Mouse (Mus musculus) hindbrain, embryonic 16.5 days (tissue): ENCODE data around the gene Ifna2. TPM values are rescaled to one million over a fixed set of nuclear protein-coding genes. Genes with fewer than 3 reads are reported as not detected.

Experiments used
- ATAC-seq: fragments of 200-750 bp; cut with Nextera tagmentation; 2 replicates; pipeline ENCODE4 v1.8.0; 2017; ENCODE audit warnings: moderate TSS enrichment, moderate library complexity
- H3K27ac ChIP-seq: fragments of 300-500 bp; sonication (generic); 2 replicates; pipeline ENCODE4 v1.5.1; 2014; ENCODE audit warnings: low read depth, mild to moderate bottlenecking, control low read depth, low read length, moderate library complexity
- H3K27me3 ChIP-seq: fragments of 300-500 bp; sonication (generic); replicated peaks from 2 replicates; pipeline ENCODE4 v1.6.1; 2014; ENCODE audit warnings: low read length; ENCODE audit not compliant: control insufficient read depth, insufficient read depth
- H3K36me3 ChIP-seq: fragments of 300-500 bp; sonication (generic); 2 replicates; pipeline ENCODE4 v1.6.1; 2014; ENCODE audit warnings: mild to moderate bottlenecking, low read length, moderate library complexity, mixed read lengths; ENCODE audit not compliant: control insufficient read depth, insufficient read depth
- H3K4me1 ChIP-seq: fragments of 300-500 bp; sonication (generic); 2 replicates; pipeline ENCODE4 v1.6.1; 2014; ENCODE audit warnings: low read depth, low read length; ENCODE audit not compliant: control insufficient read depth, insufficient read depth
- H3K4me2 ChIP-seq: fragments of 300-500 bp; sonication (generic); 2 replicates; pipeline ENCODE4 v1.6.1; 2014; ENCODE audit warnings: mild to moderate bottlenecking, low read length, control low read depth, moderate library complexity
- H3K4me3 ChIP-seq: fragments of 300-500 bp; sonication (generic); 2 replicates; pipeline ENCODE4 v1.5.1; 2014; ENCODE audit warnings: mild to moderate bottlenecking, low read length, control low read depth, moderate library complexity
- H3K9ac ChIP-seq: fragments of 300-500 bp; sonication (generic); 2 replicates; pipeline ENCODE4 v1.6.1; 2014; ENCODE audit warnings: low read depth, mild to moderate bottlenecking, control low read depth, low read length, moderate library complexity
- H3K9me3 ChIP-seq: fragments of 300-500 bp; sonication (generic); 2 replicates; pipeline ENCODE4 v1.6.1; 2014; ENCODE audit warnings: mild to moderate bottlenecking, low read length, moderate library complexity; ENCODE audit not compliant: control insufficient read depth
- WGBS: fragments of 180-500 bp; shearing (Covaris S2); extraction: QIAGEN DNeasy Blood & Tissue Kit; methylation state at CpG from one replicate; pipeline ENCODE4 v1.1.7; 2014; 5-methylcytosine and 5-hydroxymethylcytosine counted together
- polyA plus RNA-seq: library from polyadenylated mRNA; unstranded; fragments of >200 nt; fragmentation: Nextera tagmentation; extraction: Ambion mirVana; gene quantifications from 2 replicates; pipeline ENCODE4 v1.2.1, GENCODE M21; 2015

Gene Ifna2
- not detected in 2 replicates for polyA plus RNA-seq

DNA sequence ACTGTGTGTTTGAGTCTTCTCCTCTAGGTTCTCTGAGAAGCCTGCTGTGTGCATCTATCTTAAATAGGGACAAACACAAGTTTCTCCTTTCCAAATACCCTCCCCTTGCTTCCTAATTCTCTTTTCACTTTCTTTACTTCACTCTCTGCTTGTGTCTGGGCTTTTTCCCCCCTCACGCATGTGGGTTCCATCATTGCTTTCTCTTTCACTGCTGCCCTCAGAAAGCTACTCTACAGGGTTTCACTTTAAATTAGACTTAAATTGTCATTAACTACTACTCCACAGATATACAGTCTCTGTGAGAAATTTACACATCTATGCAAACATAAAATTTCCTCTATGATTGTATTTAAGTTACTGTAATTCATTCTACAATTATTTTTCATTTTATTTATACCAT, at the start of gene Ifna2:
Ifna2 (minus strand) TSS at position 101 of the 400 bp plus-strand sequence.
- WGBS: 94% methylated on average over 1 of the region's 1 CpGs

DNA sequence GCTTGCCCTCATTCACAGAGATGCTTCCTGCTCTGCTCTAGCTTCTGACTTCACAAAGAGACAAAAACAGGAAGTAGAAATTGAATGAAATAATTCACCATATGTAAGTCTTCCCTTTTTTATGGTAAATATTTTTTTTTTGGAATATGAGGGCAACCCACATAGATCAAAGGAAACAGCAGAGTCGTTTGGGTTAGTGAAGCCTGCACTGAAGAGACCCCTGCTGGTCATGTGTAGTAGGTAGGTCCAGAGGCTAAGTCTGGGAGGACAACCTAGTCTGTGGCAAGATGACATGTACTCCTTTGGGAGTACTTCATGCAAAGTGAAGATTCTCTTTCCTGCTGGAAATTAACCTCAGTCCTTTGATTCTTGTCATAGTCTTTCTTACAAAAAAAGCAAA, 43.6 kb upstream of the Ifna2 start:
- H3K9ac ChIP-seq: no peak overlapping the region
- H3K36me3 ChIP-seq: no peaks in the 10 kb centered on the region
- no peak overlapping the region for H3K4me3 ChIP-seq
- no peaks in the 10 kb centered on the region for H3K27me3 ChIP-seq
- no peaks in the 10 kb centered on the region for H3K4me1 ChIP-seq
- 0% methylated on average over 1 of the region's 1 CpGs for WGBS
- H3K27ac ChIP-seq: no peak overlapping the region
- no peaks in the 10 kb centered on the region for H3K9me3 ChIP-seq
- H3K4me2 ChIP-seq: no peak overlapping the region
- ATAC-seq: no peak

More for the DNA sequence above, at the start of gene Ifna2:
- no peak within 1 kb of the TSS for H3K27ac ChIP-seq
- no peaks in the 10 kb centered on the region for H3K9me3 ChIP-seq
- no peak for ATAC-seq
- H3K27me3 ChIP-seq: no peaks in the 10 kb centered on the region
- H3K9ac ChIP-seq: no peak within 1 kb of the TSS
- H3K4me1 ChIP-seq: no peaks in the 10 kb centered on the region
- H3K36me3 ChIP-seq: no peaks in the 10 kb centered on the region
- H3K4me3 ChIP-seq: no peak within 1 kb of the TSS
- H3K4me2 ChIP-seq: no peak within 1 kb of the TSS

DNA sequence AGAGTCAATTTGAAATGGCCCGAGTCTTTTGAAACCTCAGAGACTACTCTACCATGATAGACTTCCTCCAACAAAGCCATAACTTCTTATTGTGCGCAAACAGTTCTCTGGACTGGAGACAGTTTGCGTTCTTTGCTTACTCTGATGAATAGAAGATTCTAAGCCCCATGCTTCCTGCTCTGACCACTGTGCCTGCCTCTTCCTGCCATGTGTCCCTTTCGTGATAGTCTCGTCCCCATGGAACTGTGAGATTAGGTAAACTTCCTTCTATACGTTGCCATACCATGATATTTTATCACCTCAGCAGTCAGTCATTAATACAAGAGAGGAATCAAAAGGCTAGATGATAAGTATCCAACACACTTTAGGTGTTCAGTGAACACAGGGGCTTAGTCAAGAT, 43.0 kb upstream of the Ifna2 start:
- Histone ChIP-seq H3K27me3 (no peaks in the 10 kb centered on the region), H3K4me3 (no peak overlapping the region), H3K36me3 (no peaks in the 10 kb centered on the region), H3K4me1 (no peaks in the 10 kb centered on the region), H3K9me3 (no peaks in the 10 kb centered on the region), H3K27ac (no peak overlapping the region), H3K4me2 (no peak overlapping the region), H3K9ac (no peak overlapping the region)
- WGBS: 92% methylated on average over 6 of the region's 6 CpGs
- no peak for ATAC-seq

DNA sequence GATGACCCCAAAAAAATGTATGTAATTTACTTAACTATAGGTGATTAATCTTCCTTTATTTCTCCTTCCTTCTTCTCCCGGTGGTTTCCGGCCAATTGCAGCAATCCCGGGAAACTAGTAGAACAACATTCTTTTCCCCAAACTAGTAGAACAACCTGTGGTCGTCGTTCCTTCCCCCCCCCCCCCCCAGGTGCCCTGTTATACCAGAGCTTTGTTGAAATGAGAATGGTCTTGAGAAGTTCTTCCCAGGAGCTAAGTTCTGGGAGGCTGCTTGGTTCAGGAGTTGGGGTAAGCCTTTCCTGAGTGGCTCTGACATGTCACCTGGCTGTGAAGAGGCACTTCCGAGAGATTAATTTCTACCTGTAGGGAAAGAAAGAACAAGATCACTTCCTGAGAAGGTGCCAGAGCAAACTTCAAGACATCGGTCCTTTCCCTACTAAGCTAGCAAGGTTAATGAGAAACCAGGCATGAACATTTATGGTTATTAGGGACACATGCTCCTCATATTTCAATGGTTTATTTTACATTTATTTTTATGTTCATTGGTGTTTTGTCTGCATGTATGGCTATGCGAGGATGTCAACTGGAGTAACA, 39.9 kb upstream of the Ifna2 start:
- peaks cover 7% of the 10 kb centered on the region for H3K36me3 ChIP-seq
- WGBS: 70% methylated on average over 8 of the region's 8 CpGs
- H3K27me3 ChIP-seq: no peaks in the 10 kb centered on the region

DNA sequence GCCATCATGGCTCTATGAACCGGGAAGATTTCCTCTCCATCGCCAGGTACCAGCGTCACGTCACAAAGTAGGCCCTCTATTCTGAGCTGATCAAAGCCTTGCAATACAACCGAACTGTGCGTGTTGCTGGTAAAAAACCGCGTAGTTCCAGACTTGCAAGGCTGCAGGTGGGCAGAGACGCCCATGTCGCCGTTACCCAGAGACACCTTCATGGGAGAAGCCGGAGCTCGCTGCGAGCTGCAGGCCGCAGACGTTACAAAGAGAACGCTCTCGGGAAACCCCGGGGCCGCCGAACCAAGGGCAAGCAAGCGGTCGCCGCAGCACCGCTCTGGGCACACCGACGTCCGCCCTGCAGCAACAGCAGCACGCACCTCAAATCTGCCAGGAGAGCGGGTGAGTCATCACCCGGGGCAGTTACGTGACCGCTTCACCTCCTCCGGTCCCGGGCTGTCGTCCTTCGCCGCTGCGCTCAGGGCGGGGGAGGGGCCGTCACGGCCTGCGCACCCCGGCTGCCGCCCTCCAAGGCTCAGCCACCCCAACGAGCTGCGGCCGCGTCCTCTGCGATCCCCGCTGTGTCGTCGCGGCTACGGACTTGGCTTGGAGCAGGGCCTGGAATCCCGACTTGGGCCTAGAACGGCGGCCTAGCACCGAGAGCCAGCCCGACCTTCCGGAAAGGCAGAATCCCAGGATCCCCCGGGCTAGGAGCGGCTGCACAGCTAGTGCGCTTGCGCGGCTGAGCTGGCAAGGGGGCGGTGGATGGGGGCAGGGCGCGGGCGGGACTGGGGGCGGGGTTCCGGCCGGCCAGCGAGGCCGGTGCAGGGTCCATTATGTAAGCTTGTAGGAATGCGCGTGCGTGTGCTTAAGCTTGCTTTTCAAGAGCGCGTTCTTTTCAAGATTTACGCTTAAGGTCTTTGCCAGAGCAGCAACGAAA, 38.3 kb upstream of the Ifna2 start, which contains the start of the genes Gm26566 and Klhl9:
Gm26566 (plus strand) TSS at position 15 of the 931 bp plus-strand sequence.
Klhl9 (minus strand) TSS at position 675 of the 931 bp plus-strand sequence.
- WGBS: under 1% methylated on average over 72 of the region's 82 CpGs
- peak within 1 kb of the TSS; percentile 80 for H3K9ac ChIP-seq
- H3K4me2 ChIP-seq: peak within 1 kb of the TSS; percentile 88
- peak; percentile 98 for ATAC-seq
- no peaks in the 10 kb centered on the region for H3K27me3 ChIP-seq
- peak within 1 kb of the TSS; percentile 87 for H3K27ac ChIP-seq
- H3K9me3 ChIP-seq: no peaks in the 10 kb centered on the region
- peak within 1 kb of the TSS; percentile 84 for H3K4me3 ChIP-seq
- peaks cover 26% of the 10 kb centered on the region for H3K4me1 ChIP-seq
- peaks cover 7% of the 10 kb centered on the region for H3K36me3 ChIP-seq

More for the DNA sequence above, 39.9 kb upstream of the Ifna2 start:
- no peak overlapping the region for H3K4me3 ChIP-seq
- H3K9me3 ChIP-seq: no peaks in the 10 kb centered on the region
- H3K27ac ChIP-seq: no peak overlapping the region
- H3K9ac ChIP-seq: no peak overlapping the region
- peaks cover 20% of the 10 kb centered on the region for H3K4me1 ChIP-seq
- no peak for ATAC-seq
- H3K4me2 ChIP-seq: no peak overlapping the region

DNA sequence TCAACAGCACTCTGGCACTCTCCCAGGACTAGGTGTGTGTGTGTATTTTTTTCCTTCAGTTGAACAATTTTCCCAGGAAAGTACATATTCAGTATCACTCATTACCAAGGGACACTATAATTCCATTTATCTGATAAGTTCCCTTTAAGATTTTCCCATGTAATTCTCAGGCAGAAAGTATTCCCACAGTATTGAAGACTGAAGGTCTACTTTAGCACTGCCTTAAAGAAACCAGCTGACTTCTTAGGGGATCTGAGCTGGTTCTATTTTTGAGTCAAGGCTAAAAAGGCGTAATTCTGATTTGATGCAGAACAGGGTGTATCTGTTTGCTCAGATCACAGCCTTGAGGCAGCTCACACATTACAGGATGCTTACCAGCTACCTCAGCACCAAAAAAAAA, 35.0 kb upstream of the Ifna2 start:
- peak overlapping the region; percentile 57 for H3K4me2 ChIP-seq
- no peaks in the 10 kb centered on the region for H3K9me3 ChIP-seq
- peak overlapping the region; percentile 25 for H3K4me3 ChIP-seq
- WGBS: 65% methylated on average over 1 of the region's 1 CpGs
- no peak for ATAC-seq
- no peak overlapping the region for H3K9ac ChIP-seq
- no peak overlapping the region for H3K27ac ChIP-seq
- peaks cover 10% of the 10 kb centered on the region for H3K36me3 ChIP-seq
- H3K4me1 ChIP-seq: peaks cover 26% of the 10 kb centered on the region
- no peaks in the 10 kb centered on the region for H3K27me3 ChIP-seq

DNA sequence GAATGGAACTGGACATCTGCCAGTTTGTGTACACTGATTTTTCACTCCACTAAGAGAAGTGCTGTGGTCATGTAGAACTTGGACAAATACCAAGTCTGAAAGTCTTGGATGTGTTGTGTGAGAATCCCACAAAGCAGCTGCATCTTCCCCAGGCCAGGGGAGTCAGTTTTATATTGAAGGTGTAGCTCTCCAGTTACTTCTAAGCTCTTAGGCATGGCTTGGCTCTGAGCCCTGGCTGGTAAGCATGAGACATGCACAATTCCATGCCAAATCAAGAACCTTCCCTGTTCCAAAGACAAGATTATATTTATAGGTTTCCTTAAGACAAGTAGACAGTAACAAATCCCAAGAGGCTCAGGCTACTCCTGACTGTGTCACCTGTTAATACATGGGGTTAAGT, 31.3 kb upstream of the Ifna2 start:
- Histone ChIP-seq H3K9me3 (no peaks in the 10 kb centered on the region), H3K9ac (no peak overlapping the region), H3K4me2 (no peak overlapping the region), H3K27ac (no peak overlapping the region), H3K4me3 (no peak overlapping the region), H3K27me3 (no peaks in the 10 kb centered on the region), H3K4me1 (peaks cover 13% of the 10 kb centered on the region), H3K36me3 (peaks cover 4% of the 10 kb centered on the region)
- ATAC-seq: no peak

DNA sequence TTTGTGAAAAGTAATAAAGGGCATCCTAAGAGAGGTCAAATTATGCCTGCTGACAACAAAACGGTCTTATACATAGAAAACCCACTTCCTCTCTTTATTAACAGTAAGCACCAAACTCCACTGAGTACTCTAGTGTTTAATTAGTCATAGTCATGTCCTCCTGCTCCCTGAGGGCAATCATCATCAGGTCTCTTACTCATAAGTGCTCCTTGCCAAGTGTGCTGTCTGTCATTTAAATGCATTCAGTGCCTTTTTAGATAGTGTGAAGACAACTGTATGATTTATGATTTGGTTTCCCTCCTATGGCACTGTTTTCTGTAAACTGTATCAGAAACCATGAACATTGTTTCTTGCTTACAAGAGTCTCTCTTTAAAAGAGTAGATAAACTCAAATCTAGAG, 30.6 kb upstream of the Ifna2 start:
- no peak overlapping the region for H3K9ac ChIP-seq
- no peak overlapping the region for H3K4me3 ChIP-seq
- no peak overlapping the region for H3K4me2 ChIP-seq
- peaks cover 11% of the 10 kb centered on the region for H3K4me1 ChIP-seq
- peaks cover 6% of the 10 kb centered on the region for H3K36me3 ChIP-seq
- no peak for ATAC-seq
- no peaks in the 10 kb centered on the region for H3K9me3 ChIP-seq
- no peaks in the 10 kb centered on the region for H3K27me3 ChIP-seq
- no peak overlapping the region for H3K27ac ChIP-seq
- WGBS: 85% methylated on average over 1 of the region's 1 CpGs

DNA sequence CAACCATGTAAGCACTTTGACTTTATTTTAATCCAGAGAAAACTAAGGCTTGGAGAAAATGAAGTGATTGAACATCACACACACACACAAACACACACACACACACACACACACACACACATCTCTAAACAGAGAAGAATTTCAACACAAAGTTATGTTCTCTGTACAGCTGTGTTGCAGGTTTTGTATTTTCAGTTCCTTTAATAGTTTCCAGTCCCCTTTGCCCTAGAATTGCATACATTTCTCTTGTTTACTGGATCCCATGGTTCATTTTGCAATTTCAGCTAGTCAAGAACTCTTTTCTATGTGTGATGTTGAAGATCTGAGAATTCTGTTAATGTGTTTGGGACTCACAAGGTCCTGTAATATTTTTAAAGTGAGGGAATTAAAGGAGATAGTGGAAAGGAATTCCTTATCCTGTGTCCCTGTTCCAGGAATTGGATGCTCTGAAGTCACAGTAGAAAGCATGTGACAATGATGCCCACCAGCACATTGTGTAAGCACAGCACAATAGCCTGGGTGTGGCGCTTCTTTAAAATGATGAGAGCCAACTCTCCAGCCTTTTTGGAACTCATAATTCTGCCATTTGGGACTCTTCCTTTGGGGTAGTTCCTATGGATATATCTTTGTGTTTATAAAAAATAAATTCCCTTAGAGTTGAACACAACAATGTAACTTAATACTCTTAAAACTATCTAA, 23.6 kb upstream of the Ifna2 start:
- no peak overlapping the region for H3K27ac ChIP-seq
- H3K4me3 ChIP-seq: no peak overlapping the region
- H3K4me2 ChIP-seq: no peak overlapping the region
- H3K27me3 ChIP-seq: no peaks in the 10 kb centered on the region
- H3K36me3 ChIP-seq: peaks cover 3% of the 10 kb centered on the region; the same call in 1 of the 2 replicates
- H3K9me3 ChIP-seq: no peaks in the 10 kb centered on the region
- WGBS: 96% methylated on average over 1 of the region's 1 CpGs
- no peak for ATAC-seq
- no peak overlapping the region for H3K9ac ChIP-seq
- H3K4me1 ChIP-seq: no peaks in the 10 kb centered on the region
